Mouse (Mus musculus) forebrain, embryonic 14.5 days (tissue): ENCODE results near the gene Gm6370. TPM values are rescaled to one million over a fixed set of nuclear protein-coding genes. Genes with fewer than 3 reads are reported as not detected.
"Not testable (repeated sequence)": the region's sequence is repeated elsewhere in the genome, so short reads cannot be mapped to it uniquely, and the experiment has no call there.

Source experiments
- ATAC-seq: fragments of 200-750 bp; cut with Nextera tagmentation; 2 replicates; pipeline ENCODE4 v1.8.0; 2017; ENCODE audit warnings: mild to moderate bottlenecking, moderate library complexity
- DNase-seq: peaks from one replicate; pipeline ENCODE4 v3.0.0-alpha.2; 2015; ENCODE audit warnings: low spot score
- H3K27ac ChIP-seq: fragments of 300-500 bp; sonication (generic); 2 replicates; pipeline ENCODE4 v1.5.1; 2014; ENCODE audit warnings: low read depth, mild to moderate bottlenecking, control low read depth, low read length, moderate library complexity
- H3K27me3 ChIP-seq: fragments of 300-500 bp; sonication (generic); replicated peaks from 2 replicates; pipeline ENCODE4 v1.6.1; 2014; ENCODE audit warnings: low read length, control low read depth, mixed read lengths; ENCODE audit not compliant: control insufficient read depth, insufficient read depth
- H3K36me3 ChIP-seq: fragments of 300-500 bp; sonication (generic); 2 replicates; pipeline ENCODE4 v1.6.1; 2014; ENCODE audit warnings: low read length, control low read depth; ENCODE audit not compliant: control insufficient read depth, insufficient read depth
- H3K4me1 ChIP-seq: fragments of 300-500 bp; sonication (generic); 2 replicates; pipeline ENCODE4 v1.6.1; 2014; ENCODE audit warnings: antibody characterized with exemption, low read length, control low read depth; ENCODE audit not compliant: control insufficient read depth, insufficient read depth
- H3K4me2 ChIP-seq: fragments of 300-500 bp; sonication (generic); 2 replicates; pipeline ENCODE4 v1.6.1; 2014; ENCODE audit warnings: mild to moderate bottlenecking, control low read depth, low read length
- H3K4me3 ChIP-seq: fragments of 300-500 bp; sonication (generic); 2 replicates; pipeline ENCODE4 v1.5.1; 2014; ENCODE audit warnings: low read depth, low read length, control low read depth
- H3K9ac ChIP-seq: fragments of 300-500 bp; sonication (generic); 2 replicates; pipeline ENCODE4 v1.6.1; 2014; ENCODE audit warnings: mild to moderate bottlenecking, low read length, control low read depth, moderate library complexity
- H3K9me3 ChIP-seq: fragments of 300-500 bp; sonication (generic); replicated peaks from 2 replicates; pipeline ENCODE4 v1.6.1; 2016; ENCODE audit warnings: low read length, control low read depth, mixed read lengths; ENCODE audit not compliant: control insufficient read depth
- WGBS: fragments of 180-500 bp; shearing (Covaris S2); extraction: QIAGEN DNeasy Blood & Tissue Kit; methylation state at CpG from one replicate; pipeline ENCODE4 v1.1.7; 2014; 5-methylcytosine and 5-hydroxymethylcytosine counted together
- polyA plus RNA-seq: library from polyadenylated mRNA; unstranded; fragments of >200 nt; fragmentation: Nextera tagmentation; extraction: Ambion mirVana; gene quantifications from 2 replicates; pipeline ENCODE4 v1.2.1, GENCODE M21; 2014

Gene Gm6370
- not detected in 2 replicates for polyA plus RNA-seq

DNA sequence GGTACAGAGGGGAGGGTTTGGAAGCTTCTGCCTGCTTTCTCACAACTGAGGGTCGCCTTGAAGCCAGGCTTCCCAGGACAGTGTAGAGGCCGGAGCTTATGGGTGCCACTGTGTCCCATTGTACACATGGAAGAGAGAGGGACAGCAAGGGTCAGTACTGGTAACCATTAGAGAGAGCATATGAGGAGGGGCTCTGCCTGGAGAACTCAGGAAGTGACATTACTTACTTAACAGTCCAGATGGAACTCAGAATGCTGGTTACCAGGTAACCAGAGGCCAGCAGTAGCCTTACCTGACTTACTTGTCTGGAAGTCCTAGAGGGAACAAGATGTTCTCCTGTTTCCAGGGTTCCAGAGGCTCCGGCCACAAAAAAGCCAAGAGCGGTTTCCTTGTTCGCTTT, at the start of gene Gm6370:
TSS of gene Gm6370 (plus strand) at position 301 of the 400 bp plus-strand sequence.
- H3K9me3 ChIP-seq, H3K4me3 ChIP-seq, H3K27ac ChIP-seq, H3K4me1 ChIP-seq, H3K9ac ChIP-seq, H3K36me3 ChIP-seq, DNase-seq, H3K27me3 ChIP-seq, ATAC-seq, H3K4me2 ChIP-seq: not testable (repeated sequence)
- WGBS, result no CpG with 5 or more reads among the region's 5 CpGs

DNA sequence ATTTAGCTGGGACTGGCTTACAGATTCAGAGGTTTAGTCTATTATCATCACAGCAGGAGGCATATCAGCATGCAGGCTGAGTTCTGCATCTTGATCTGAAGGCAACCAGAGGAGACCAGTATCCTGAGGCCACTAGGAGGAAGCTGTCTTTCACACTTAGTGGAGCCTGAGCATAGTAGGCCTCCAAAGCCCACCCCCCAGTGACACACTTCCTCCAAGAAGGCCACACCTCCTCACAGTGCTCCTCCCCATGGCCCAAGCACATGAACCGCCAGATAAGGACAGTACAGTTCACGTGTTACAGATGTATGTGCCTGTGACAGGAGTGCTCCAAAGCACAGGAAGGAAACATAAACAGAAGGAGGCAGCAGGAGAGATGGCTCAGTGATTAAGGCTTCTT, 48.4 kb upstream of the Gm6370 start:
- Histone ChIP-seq H3K4me3 (no peak overlapping the region), H3K9me3 (no peaks in the 10 kb centered on the region), H3K36me3 (peaks cover 5% of the 10 kb centered on the region; the same call in 1 of the 2 replicates), H3K27ac (no peak overlapping the region), H3K27me3 (no peaks in the 10 kb centered on the region), H3K4me2 (no peak overlapping the region), H3K9ac (no peak overlapping the region), H3K4me1 (no peaks in the 10 kb centered on the region)
- ATAC-seq (no peak), DNase-seq (no peak)
- 85% methylated on average over 2 of the region's 2 CpGs for WGBS

- Histone ChIP-seq H3K27me3 (no peaks in the 10 kb centered on the region), H3K4me2 (no peak overlapping the region), H3K4me3 (no peak overlapping the region), H3K27ac (no peak overlapping the region), H3K36me3 (no peaks in the 10 kb centered on the region), H3K9me3 (no peaks in the 10 kb centered on the region), H3K4me1 (no peaks in the 10 kb centered on the region), H3K9ac (no peak overlapping the region)
- no peak for DNase-seq
- 94% methylated on average over 2 of the region's 2 CpGs for WGBS
- ATAC-seq, result no peak
These were observed 44.5 kb upstream of the Gm6370 start for GRCm38 (mm10) chr5:146446633-146447032.

DNA sequence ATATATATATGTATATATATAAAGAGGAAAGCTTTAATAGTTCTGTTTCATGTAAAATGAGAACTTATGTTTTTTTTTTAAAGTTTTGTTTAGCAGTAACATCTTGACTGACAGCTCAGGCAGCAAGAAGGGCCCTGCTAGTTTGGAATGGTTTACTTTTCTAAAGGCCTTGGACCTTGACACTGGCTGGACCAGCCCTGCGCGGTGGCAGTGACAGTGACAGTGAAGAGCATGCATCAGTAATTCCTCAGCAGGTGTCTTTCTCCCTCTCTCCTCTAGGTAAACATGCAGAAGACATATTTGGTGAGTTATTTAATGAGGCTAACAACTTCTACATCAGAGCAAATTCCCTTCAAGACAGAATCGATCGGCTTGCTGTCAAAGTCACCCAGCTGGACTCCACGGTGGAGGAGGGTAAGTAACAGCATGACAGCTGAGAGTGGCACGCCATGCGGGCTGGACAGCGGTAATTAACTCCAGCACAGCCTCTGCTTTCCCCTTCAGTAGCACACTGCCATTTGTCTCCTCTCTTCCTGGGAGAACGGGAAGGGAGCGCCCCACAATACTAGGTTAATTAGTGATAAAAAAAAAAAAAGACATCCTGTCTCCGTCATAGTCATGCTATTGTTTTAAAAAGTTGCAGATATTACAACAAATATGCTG, 39.4 kb upstream of the Gm6370 start:
- WGBS, result 68% methylated on average over 11 of the region's 11 CpGs
- Histone ChIP-seq H3K27me3 (no peaks in the 10 kb centered on the region), H3K9ac (no peak overlapping the region), H3K4me1 (no peaks in the 10 kb centered on the region), H3K4me3 (no peak overlapping the region), H3K4me2 (no peak overlapping the region), H3K27ac (no peak overlapping the region), H3K9me3 (no peaks in the 10 kb centered on the region), H3K36me3 (peaks cover 17% of the 10 kb centered on the region; the same call in 1 of the 2 replicates)
- ATAC-seq, result no peak
- no peak for DNase-seq

DNA sequence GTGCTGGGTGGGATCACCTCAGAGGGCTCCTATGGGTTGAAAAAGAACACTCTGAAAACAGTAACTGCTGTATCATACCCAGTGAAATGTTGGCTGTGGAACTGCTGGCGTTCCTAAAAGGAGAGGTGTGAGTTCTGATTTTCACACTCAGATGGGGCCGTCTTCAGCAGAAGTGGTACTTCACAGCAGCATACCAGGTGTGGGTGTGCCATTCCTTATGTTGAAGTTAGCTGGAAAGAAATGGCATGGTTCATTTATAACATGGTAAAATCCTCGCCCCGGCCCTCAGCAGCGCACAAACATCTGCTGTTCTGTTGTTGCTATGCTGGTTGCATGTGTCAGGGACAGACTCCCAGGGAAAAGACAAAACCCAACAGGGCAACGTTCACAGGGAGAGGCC, 37.6 kb upstream of the Gm6370 start:
- no peaks in the 10 kb centered on the region for H3K4me1 ChIP-seq
- H3K36me3 ChIP-seq, result peaks cover 17% of the 10 kb centered on the region; the same call in 1 of the 2 replicates
- H3K9ac ChIP-seq, result no peak overlapping the region
- no peak overlapping the region for H3K4me3 ChIP-seq
- H3K27ac ChIP-seq, result no peak overlapping the region
- DNase-seq (no peak), ATAC-seq (no peak)
- no peaks in the 10 kb centered on the region for H3K9me3 ChIP-seq
- no peaks in the 10 kb centered on the region for H3K27me3 ChIP-seq
- 93% methylated on average over 6 of the region's 6 CpGs for WGBS
- no peak overlapping the region for H3K4me2 ChIP-seq

- ATAC-seq (no peak), DNase-seq (no peak)
- H3K27ac ChIP-seq, result no peak overlapping the region
- H3K4me1 ChIP-seq, result no peaks in the 10 kb centered on the region
- H3K9ac ChIP-seq, result no peak overlapping the region
- H3K4me2 ChIP-seq, result no peak overlapping the region
- no peaks in the 10 kb centered on the region for H3K27me3 ChIP-seq
- no peaks in the 10 kb centered on the region for H3K9me3 ChIP-seq
- WGBS, result 92% methylated on average over 8 of the region's 8 CpGs
- H3K36me3 ChIP-seq, result peaks cover 22% of the 10 kb centered on the region; the same call in 1 of the 2 replicates
- no peak overlapping the region for H3K4me3 ChIP-seq
These were observed 29.6 kb upstream of the Gm6370 start for GRCm38 (mm10) chr5:146461612-146462011.

- no peak for ATAC-seq
- no peak overlapping the region for H3K27ac ChIP-seq
- no peak overlapping the region for H3K9ac ChIP-seq
- H3K27me3 ChIP-seq, result no peaks in the 10 kb centered on the region
- 94% methylated on average over 19 of the region's 19 CpGs for WGBS
- no peaks in the 10 kb centered on the region for H3K9me3 ChIP-seq
- no peak overlapping the region for H3K4me3 ChIP-seq
- no peak for DNase-seq
- no peak overlapping the region for H3K4me2 ChIP-seq
- no peaks in the 10 kb centered on the region for H3K4me1 ChIP-seq
- H3K36me3 ChIP-seq, result peaks cover 12% of the 10 kb centered on the region
These were observed 24.5 kb upstream of the Gm6370 start for GRCm38 (mm10) chr5:146466663-146467062.

DNA sequence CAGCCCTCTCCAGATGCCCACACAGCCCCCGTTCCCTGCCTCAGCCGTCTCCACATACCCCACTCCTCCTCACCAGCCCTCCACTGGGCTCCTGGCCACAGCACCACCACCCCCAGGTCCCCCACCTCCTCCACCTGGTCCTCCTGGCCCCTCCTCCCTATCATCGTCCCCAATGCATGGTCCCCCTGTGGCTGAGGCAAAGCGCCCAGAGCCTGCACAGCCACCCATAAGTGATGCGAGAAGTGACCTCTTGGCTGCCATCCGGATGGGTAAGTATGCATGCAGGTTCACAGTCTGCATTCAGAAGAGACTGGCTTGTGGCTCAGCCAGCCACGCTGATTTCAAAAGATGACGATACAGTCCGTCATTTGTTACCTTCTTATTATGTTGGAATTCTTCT, 22.9 kb upstream of the Gm6370 start:
- Histone ChIP-seq H3K36me3 (peaks cover 9% of the 10 kb centered on the region), H3K9me3 (no peaks in the 10 kb centered on the region), H3K27me3 (no peaks in the 10 kb centered on the region), H3K27ac (no peak overlapping the region), H3K4me3 (no peak overlapping the region), H3K9ac (no peak overlapping the region), H3K4me1 (no peaks in the 10 kb centered on the region), H3K4me2 (no peak overlapping the region)
- ATAC-seq, result no peak
- DNase-seq, result no peak
- 90% methylated on average over 9 of the region's 9 CpGs for WGBS

GRCm38 (mm10) chr5:146470821-146471220, 20.3 kb upstream of the Gm6370 start:
- H3K4me1 ChIP-seq, result no peaks in the 10 kb centered on the region
- 87% methylated on average over 9 of the region's 9 CpGs for WGBS
- no peak overlapping the region for H3K4me3 ChIP-seq
- no peaks in the 10 kb centered on the region for H3K27me3 ChIP-seq
- no peak overlapping the region for H3K9ac ChIP-seq
- DNase-seq (no peak), ATAC-seq (no peak)
- no peaks in the 10 kb centered on the region for H3K9me3 ChIP-seq
- H3K27ac ChIP-seq, result no peak overlapping the region
- no peak overlapping the region for H3K4me2 ChIP-seq
- peaks cover 9% of the 10 kb centered on the region for H3K36me3 ChIP-seq
